Mouse (Mus musculus): Measurements from ENCODE around the gene Cntn3. TPM values are rescaled to one million over a fixed set of nuclear protein-coding genes. Genes with fewer than 3 reads are reported as not detected.

Cntn3 gene
- polyA plus RNA-seq, 1 experiment, result not detected

DNA sequence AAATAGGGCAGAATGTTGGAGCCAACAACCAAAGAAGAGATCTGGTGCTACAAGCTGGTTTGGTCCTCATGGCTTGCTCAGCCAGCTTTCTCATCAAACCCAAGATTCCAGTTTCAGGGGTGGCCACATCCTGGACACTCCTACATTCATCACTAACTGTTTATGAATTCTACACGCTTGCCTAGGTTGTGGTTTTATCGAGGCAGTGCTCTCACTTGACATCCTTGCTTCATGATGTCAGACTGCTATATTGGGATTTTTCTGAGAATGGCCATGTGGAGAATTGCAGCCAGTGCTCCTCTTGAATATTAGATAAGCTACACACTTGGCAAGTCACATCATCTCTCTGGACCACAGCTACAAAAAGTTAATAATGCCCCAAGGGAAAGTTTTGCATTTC is 452.9 kb downstream of the Cntn3 start:
- H3K4me3 ChIP-seq (ENCODE audit: insufficient read depth, low read length), result no peak overlapping the region
- no peak overlapping the region for H3K27ac ChIP-seq (ENCODE audit: insufficient read depth, low read length)
- no peaks in the 10 kb centered on the region for H3K4me1 ChIP-seq (ENCODE audit: control insufficient read depth, insufficient read depth, low read length)
- TF ChIP-seq POLR2A (IDR thresholded peaks at IDR 0.05; ENCODE audit: low read depth, low read length) (no peak), CTCF (IDR thresholded peaks at IDR 0.05; ENCODE audit: borderline replicate concordance, insufficient read depth, low read length) (no peak)

DNA sequence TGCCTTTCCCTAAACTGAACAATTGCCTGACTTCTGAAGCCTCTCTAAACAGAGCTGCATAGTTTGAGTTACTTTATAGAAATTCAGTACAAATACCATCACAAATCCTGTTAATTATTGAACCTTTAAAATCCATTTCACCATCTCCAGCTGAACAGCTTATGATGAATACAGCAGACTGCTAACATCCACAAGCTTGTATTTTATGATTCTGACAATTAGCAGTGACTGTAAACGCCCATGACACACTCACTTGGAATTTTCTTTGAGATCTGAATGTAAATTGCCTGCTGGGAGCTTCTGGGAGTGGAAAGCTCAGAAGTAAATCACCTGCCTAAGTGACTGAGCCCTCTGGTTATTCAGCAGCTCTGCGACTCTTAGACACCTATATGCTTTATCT is 459.3 kb downstream of the Cntn3 start:
- no peak overlapping the region for H3K27ac ChIP-seq (ENCODE audit: insufficient read depth, low read length)
- H3K4me3 ChIP-seq (ENCODE audit: insufficient read depth, low read length), result no peak overlapping the region
- H3K4me1 ChIP-seq (ENCODE audit: control insufficient read depth, insufficient read depth, low read length), result no peaks in the 10 kb centered on the region
- TF ChIP-seq CTCF (IDR thresholded peaks at IDR 0.05; ENCODE audit: borderline replicate concordance, insufficient read depth, low read length), result no peak
- no peak for TF ChIP-seq POLR2A (IDR thresholded peaks at IDR 0.05; ENCODE audit: low read depth, low read length)
